Mouse (Mus musculus): ENCODE data around the gene Tmem41a.

The Tmem41a gene

GRCm38 (mm10) chr16:21893890-21894289, 53.5 kb downstream of the Tmem41a start:
- DNase-seq: no peak

- DNase-seq: no peak
Measured at GRCm38 (mm10) chr16:21887601-21888000, 59.8 kb downstream of the Tmem41a start.
